Mouse (Mus musculus) kidney, embryonic 16.5 days (tissue): ENCODE measurements around the gene Sis. TPM values are rescaled to one million over a fixed set of nuclear protein-coding genes. Genes with fewer than 3 reads are reported as not detected.

ENCODE experiments used
- ATAC-seq: fragments of 200-750 bp; cut with Nextera tagmentation; 2 replicates; pipeline ENCODE4 v1.8.0; 2017; ENCODE audit warnings: moderate TSS enrichment; ENCODE audit not compliant: low FRiP score, low TSS enrichment
- H3K27ac ChIP-seq: fragments of 300-500 bp; sonication (generic); 2 replicates; pipeline ENCODE4 v1.5.1; 2014; ENCODE audit warnings: low read length
- H3K27me3 ChIP-seq: fragments of 300-500 bp; sonication (generic); 2 replicates; pipeline ENCODE4 v1.6.1; 2014; ENCODE audit warnings: low read length, control low read depth, mixed read lengths; ENCODE audit not compliant: insufficient read depth
- H3K36me3 ChIP-seq: fragments of 300-500 bp; sonication (generic); 2 replicates; pipeline ENCODE4 v1.6.1; 2014; ENCODE audit warnings: low read length, control low read depth, mixed read lengths; ENCODE audit not compliant: insufficient read depth
- H3K4me1 ChIP-seq: fragments of 300-500 bp; sonication (generic); 2 replicates; pipeline ENCODE4 v1.6.1; 2014; ENCODE audit warnings: low read length, control low read depth, mixed read lengths; ENCODE audit not compliant: insufficient read depth
- H3K4me2 ChIP-seq: fragments of 300-500 bp; sonication (generic); replicated peaks from 2 replicates; pipeline ENCODE4 v1.6.1; 2014; ENCODE audit warnings: low read depth, low read length
- H3K4me3 ChIP-seq: fragments of 300-500 bp; sonication (generic); 2 replicates; pipeline ENCODE4 v1.5.1; 2014; ENCODE audit warnings: mild to moderate bottlenecking, low read length
- H3K9ac ChIP-seq: fragments of 300-500 bp; sonication (generic); replicated peaks from 2 replicates; pipeline ENCODE4 v1.6.1; 2014; ENCODE audit warnings: low read length
- H3K9me3 ChIP-seq: fragments of 300-500 bp; sonication (generic); 2 replicates; pipeline ENCODE4 v1.6.1; 2016; ENCODE audit warnings: low read length, control low read depth
- WGBS: fragments of 180-500 bp; shearing (Covaris S2); extraction: QIAGEN DNeasy Blood & Tissue Kit; methylation state at CpG from one replicate; pipeline ENCODE4 v1.1.7; 2014; 5-methylcytosine and 5-hydroxymethylcytosine counted together
- polyA plus RNA-seq: library from polyadenylated mRNA; unstranded; fragments of >200 nt; fragmentation: Nextera tagmentation; extraction: Ambion mirVana; gene quantifications from 2 replicates; pipeline ENCODE4 v1.2.1, GENCODE M21; 2015

Gene Sis
- polyA plus RNA-seq, 1 experiment from 2014 or later = not detected

DNA sequence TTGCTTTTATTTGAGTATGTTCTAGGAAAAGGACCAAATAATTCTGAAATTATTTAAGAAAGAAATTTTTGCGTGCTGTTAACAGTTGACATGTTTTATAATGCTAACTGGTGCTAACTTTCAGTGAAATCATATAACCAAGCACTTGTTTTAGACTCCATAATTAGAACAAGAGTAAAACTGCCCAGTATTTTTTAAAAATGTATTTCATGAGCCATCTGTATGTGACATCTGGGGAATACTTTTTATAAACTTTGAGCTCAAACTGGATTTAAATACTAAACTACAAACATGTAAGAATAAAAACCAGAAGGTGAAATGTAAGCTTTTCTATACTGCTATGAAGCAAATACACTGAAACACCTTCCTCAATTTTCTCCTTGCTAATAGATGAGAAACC is 112.3 kb downstream of the Sis start:
- Histone ChIP-seq H3K4me2 (no peak overlapping the region), H3K4me3 (no peak overlapping the region), H3K36me3 (no peaks in the 10 kb centered on the region), H3K9ac (no peak overlapping the region), H3K27me3 (no peaks in the 10 kb centered on the region), H3K9me3 (no peaks in the 10 kb centered on the region), H3K27ac (no peak overlapping the region), H3K4me1 (no peaks in the 10 kb centered on the region)
- 84% methylated on average over 1 of the region's 1 CpGs for WGBS
- ATAC-seq = no peak

DNA sequence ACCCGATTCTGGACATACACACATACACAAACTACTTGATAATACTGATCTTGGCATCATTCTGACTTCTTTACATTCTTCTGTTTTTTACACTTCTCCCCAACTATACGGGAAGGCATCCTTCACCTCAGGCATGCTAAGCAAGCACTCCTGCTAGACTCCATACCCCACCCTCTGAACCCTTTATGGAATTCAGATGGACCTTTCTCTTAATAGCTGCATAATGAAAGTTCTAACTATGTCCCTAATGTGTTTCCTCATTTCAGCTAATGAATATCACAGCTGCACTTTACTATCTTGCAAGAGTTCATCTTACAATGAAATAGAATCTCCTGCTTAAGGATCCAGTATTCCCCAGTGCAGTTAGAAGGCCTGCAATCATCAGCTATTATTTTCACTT is 127.0 kb downstream of the Sis start:
- Histone ChIP-seq H3K4me1 (no peaks in the 10 kb centered on the region), H3K27me3 (no peaks in the 10 kb centered on the region), H3K27ac (no peak overlapping the region), H3K4me3 (no peak overlapping the region), H3K9ac (no peak overlapping the region), H3K9me3 (no peaks in the 10 kb centered on the region), H3K36me3 (no peaks in the 10 kb centered on the region), H3K4me2 (no peak overlapping the region)
- ATAC-seq = no peak
- 72% methylated on average over 2 of the region's 2 CpGs for WGBS

Other genes starting within 250 kb of the Sis start
- 0.29 TPM in 1 of 2 replicates, not detected in the other for gene Slitrk3, start 89.9 kb upstream of the Sis start, polyA plus RNA-seq